Mouse (Mus musculus): Measurements from ENCODE around the gene Hbq1b.
A peak's percentile ranks its signal among the peaks of the same experiment; 100 is the strongest.

Hbq1b gene

DNA sequence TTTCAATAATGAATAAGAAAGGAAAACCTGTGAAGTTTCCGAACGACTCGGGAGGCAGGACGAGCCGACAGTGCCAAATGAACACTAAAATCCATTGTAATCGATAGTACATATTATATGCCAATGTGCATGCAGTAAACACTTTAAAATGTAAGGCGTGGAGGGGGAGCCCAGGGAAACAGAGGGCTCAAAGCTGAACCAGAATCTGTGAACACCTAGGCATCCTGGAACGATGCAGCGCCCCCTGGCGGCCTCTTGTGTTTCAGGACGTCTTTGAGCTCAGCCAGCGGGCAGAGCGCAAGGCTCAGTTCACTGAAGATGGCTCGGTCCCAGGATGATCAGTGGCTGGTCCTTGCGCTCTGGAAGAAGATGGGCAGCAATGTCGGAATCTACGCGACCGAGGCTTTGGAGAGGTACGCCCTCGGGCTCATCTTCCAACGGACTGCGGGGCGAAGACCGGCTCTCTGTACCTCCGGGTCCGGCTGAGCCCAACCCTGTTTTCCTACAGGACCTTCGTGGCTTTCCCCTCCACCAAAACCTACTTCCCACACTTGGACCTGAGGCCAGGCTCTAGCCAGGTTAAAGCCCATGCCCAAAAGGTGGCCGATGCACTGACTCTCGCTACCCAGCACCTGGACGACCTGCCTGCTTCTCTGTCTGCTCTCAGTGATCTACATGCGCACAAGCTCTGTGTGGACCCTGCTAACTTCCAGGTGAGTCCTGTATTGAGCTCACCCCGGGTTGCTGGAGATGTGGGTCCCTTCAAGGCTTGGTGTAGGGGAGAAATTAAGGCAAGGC is at the start of gene Hbq1b:
TSS of gene Hbq1b (plus strand) at position 271 of the 798 bp plus-strand sequence.
- DNase-seq: peak; percentile 75

DNA sequence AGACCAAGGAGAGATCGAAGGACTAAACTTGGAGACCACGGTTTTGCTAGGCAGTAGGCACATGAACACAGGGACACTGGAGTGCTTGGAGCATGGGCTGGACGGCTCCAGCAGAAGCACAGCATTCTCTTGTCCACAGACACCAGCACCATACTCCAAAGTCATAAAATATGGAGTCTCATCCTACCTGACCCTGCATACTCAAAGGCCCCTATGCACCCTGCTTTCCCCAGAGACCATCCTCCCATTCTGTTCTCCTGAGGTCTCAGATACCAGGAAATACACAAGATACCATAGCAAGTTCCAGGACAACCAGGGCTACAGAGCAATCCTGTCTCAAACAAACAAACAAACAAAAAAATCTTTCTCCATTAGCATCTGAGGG is 49.4 kb upstream of the Hbq1b start:
- no peak for DNase-seq

DNA sequence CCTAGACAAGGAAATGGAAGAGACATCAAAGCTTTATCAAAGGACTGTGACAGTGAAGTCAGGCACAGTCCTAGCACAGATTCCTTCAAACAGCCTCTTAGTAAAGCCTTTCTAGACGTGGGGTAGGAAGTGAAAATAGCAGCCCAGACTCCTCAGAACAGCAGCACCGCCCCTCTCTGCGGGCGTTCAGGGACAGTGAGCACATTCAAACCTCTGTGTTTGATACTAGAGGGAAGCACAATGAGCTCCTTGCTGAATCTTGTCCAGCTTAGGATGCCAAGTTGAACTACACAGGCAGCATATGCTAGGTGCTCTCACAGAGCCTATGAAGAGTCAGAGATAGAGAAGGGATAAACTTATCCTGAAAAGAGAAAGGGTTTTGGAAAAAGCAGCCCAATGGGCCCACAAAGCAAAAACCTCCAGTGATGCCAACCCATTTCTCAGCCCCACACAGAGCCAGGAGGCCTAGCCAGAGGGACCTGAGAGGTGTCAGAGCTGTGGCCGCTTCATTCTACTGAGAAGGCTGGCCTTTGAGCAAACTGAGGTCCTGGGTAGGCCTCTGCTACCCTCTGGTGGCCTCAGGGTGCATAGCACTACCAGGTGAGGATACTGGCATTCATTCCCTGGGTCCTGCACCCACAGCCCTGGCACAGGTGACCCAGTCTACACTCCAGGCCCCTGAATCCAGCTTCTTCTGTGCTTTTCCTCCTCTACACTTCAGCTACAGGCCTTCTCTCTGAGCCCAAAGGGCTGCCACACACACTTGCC is 48.5 kb upstream of the Hbq1b start:
- DNase-seq: peak; percentile 79

DNA sequence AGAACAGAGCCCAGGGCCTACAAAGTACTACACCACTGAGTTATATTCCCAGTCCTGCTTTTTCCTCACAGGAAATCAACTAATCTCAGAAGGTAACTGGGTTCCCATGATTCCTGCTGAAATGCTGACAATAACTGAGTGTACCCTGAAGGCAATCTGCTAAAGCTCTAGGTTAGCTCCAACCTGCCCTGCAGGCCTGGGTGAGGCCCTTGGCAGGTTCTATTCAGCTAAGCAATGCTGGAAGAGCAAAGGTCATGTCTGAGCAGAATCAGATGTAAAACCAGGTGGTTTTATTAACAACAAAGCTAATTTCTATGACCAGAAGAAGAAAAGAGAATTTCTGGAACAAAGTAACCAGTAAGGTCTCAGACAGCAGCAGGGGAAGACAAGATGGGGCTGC is 45.4 kb upstream of the Hbq1b start:
- DNase-seq: no peak

GRCm38 (mm10) chr11:32242209-32242608 is 44.6 kb upstream of the Hbq1b start:
- no peak for DNase-seq

- DNase-seq: no peak
These were observed 43.4 kb upstream of the Hbq1b start for GRCm38 (mm10) chr11:32243205-32243955.

- no peak for DNase-seq
These were observed 42.7 kb upstream of the Hbq1b start for GRCm38 (mm10) chr11:32244064-32244463.

DNA sequence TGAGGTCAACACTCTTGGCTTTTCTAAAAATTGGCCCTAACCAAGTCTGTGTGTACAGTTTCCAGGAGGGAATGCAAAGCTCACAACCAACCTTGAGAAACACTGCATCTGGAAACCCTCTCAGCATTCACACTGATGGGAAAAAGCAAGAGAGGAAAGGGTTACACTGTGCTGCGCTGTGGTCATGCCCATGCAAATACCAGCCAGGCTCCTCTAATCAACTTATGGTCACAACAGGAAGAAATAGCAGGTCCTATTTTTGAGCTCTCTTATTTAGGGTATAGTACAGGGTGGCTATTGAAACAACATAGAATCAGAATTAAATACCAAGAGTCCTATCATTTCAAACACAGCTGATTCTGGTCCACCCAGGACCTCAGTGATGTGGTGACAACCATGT is 42.1 kb upstream of the Hbq1b start:
- DNase-seq: no peak

DNA sequence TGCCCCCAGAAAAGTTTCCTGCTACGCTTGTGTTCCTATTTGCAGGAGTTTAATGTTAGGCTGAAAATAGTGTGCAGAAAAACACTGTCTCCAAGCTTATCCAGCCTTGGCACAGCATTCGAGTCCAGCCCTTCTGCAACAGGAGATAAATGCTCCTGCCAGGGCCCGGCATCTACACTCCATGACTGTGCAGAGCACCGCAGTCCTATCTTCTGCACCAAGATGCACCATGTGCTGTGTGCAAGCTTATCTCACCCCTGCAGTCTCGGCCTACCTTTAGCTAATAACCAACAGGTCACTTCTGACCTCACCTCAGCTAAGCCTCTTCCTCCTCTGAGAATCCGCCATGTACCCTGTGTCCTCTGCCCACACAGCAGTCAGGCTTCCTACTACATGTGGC is 41.2 kb upstream of the Hbq1b start:
- DNase-seq: no peak

DNA sequence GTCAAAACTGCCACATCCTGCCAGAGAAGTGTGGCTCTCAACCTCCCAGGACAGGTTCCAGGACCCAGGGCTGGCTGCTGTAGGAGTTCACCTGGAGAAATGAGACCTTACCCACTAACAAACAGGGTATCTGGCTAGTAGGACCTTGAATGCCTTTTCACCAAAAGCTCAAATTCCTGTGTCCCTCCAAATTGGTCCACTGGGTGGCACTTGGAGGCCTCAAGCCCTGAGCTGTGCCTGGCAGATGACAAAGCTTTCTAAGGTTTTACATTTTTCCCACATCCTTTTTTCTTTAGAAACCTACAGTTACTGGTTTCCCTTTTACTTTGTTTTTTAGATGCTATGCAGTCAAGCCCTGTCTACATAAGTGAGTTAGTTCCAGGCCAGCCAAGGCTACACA is 39.7 kb upstream of the Hbq1b start:
- peak; percentile 47 for DNase-seq

DNA sequence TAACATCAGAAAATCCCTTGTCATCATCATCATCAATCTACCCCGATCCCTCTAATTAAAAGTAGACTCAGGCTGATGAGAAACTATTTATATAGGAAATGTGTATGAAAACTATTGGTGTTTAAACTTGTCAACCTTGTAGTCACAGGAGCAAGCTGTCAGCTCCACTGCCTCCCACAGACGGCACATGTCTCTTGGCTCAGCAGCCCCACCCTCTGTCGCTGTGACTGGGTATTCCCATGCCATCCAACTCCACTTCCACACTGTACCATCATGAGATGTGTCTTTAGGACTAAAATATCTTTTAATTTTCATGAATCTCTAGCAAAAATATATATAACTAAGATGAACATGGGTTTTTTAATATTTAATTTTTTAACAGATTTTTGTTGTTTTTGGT is 38.4 kb upstream of the Hbq1b start:
- no peak for DNase-seq

DNA sequence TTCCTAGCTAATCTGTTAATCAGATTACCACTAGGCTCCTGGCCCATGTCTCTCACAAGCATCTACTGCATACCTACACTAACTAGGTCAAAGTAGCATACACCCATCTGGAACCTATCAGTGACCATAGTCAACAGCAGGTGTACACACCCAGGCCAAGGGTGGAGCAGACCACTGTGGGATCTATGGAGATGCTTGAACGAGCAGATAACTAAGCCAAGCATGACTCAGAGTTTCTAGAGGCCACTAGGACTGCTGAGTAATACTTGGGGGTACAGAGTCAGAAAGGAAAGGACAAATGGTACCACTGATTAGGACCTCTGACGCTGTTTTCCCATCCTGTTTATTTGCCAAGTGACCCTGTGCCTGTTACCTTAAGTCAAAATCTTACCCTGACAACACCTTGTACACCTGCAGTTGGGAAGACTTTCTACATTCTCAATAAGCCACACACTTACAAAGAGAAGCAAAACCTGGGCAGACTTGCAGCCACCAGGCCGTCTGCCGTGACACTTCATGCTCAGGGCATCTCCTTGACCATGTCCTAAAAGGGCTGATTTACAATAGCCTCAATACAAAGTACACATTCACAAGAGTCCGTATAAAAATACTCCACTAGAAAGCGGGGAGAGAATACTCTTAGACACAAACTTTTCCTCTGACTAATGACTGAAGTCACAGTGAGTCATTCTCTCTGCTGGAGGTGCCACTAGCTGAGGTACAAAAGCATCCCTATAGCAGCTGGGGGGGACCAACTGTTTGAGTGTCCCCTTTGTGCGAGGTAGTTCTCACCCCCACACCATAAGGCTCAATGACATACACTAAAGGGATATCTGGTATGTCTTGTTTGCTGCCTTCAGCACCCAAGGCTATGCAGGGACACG is 35.6 kb upstream of the Hbq1b start:
- no peak for DNase-seq

DNA sequence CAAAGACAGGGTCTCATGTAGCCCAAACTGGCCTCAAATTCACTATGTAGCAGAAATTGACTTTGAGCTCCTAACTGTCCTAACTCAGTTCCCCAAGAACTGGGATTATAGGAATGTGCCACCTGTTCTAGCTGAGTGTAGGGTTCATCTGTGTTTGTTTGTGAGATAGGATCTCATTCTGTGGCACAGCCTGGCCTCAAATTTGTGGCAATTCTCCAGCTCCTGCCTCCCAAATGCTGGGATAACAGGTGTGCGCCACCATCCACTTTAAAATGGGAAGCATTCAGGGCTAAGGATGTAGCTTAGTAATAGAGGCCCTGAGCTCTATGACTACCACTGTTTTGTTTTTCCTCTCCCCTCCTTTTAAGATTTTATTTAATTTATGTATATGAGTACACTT is 33.6 kb upstream of the Hbq1b start:
- DNase-seq: no peak

DNA sequence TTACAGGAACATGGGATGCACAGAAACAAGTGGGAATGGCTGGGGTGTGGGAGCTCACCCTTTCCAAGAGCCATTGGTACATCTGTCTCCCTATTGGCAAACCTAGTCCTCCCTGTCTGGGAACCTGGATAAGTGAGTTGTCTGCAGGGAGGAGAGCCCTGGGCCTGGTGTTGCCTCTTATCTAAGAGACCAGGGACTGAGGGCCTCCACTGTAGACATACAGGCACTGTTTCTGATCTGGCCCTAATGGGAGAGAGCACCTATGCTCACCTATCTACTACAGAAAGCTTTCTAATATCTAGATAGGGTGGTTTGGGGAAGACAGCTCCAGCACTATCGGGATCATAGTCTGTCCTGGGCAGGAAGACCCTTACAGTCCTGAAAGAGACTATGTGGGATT is 30.6 kb upstream of the Hbq1b start:
- no peak for DNase-seq

DNA sequence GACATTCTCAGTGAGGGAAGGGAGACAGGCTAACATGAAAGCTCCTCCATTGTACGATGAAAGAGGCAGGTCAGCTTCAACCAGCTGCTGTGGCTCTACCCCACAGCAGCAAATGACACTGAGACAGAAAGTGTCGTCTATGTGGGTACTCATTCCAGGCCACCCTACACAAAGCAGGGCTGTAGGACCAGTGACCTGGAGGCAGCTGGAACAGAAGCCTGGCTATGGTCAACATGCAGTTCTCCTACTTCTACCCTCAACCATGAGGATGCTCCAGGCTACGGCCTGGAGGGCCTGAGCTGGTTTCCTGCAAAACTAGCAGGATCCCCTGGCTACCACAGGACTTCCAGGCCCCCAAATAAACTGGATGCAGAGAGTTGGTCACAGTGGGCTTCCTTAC is 30.2 kb upstream of the Hbq1b start:
- no peak for DNase-seq

DNA sequence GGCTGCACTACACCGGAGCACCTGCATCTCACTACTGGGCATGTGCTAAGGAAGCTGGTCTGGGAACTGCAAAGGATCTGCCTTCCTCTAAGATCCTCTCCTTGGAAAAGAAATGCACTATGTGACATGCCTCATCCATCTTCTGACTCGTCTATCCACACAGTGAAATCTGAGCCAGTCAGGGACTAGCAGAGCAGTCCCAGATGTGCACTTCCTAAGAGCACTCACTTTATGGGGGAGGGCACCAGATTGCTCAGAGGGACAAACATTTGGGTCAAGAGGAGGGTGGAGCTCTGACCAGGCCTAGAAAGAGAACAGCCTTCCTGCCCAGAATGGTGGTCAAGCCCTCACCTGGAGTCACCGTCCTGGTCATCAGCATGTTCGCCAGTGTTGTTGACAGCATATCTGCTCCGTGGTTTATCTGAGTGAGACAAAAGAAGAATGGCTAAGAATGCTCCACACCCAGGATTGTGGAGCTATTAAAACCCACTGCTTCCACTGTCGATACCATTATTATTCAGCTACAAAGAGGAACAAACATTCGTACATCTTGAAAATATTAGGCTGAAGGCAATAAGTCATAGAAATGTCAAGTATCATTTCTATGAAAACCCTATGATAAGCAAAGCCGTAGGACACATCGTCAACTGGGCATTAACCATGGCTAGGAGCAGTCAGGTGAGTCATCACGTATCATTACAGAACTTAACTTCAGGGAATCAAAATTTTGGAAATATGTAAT is 23.9 kb upstream of the Hbq1b start:
- DNase-seq: no peak

GRCm38 (mm10) chr11:32265117-32265738 is 21.5 kb upstream of the Hbq1b start:
- DNase-seq: no peak

DNA sequence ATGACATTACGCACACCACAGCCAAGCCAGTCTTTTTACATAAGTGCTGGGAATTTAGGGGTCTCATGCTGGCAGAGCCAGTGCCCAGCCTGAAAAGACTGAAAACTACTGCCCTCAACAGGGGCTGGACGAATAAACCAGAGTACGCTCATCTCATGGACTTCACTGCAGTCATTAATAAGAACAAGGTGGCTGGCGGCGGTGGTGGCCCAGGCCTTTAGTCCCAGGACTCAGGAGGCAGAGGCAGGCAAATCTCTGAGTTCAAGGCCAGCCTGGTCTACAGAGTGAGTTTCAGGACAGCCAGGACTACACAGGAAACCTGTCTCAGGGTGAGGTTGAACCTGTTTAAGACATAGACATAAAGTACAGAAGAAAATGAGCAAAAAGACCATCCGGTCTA is 20.6 kb upstream of the Hbq1b start:
- no peak for DNase-seq

DNA sequence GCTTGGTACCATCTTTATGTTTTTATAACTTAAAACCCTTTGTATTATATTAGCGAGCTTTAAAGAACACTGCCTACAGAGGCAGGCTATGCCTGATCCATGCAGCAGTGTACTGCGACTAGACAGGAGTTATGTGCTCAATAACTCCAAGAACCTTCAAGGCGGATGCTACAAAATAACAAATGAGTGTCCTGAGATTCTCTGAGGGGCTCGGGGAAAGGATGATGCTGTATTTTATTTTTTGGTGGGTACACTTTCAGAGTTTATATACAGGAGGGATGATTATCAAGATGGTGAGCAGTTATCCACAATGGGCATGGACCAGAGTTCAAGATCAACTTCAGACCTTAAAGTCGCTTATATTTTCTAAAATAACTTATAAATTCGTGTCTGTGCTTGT is 20.0 kb upstream of the Hbq1b start:
- DNase-seq: no peak

GRCm38 (mm10) chr11:32267188-32267884 is 19.4 kb upstream of the Hbq1b start, which contains the start of gene Nprl3:
Nprl3 (minus strand) TSS chr11:32267707.
- DNase-seq: peak; percentile 96

- DNase-seq: peak; percentile 8
These were observed 18.8 kb upstream of the Hbq1b start for GRCm38 (mm10) chr11:32267964-32268363.
